Mouse (Mus musculus) hindbrain, postnatal 0 days (tissue): ENCODE data around the gene Cyth4. TPM values are rescaled to one million over a fixed set of nuclear protein-coding genes. Genes with fewer than 3 reads are reported as not detected.

Experiments used
- ATAC-seq: fragments of 200-750 bp; cut with Nextera tagmentation; 2 replicates; pipeline ENCODE4 v1.8.0; 2017; ENCODE audit warnings: mild to moderate bottlenecking, moderate TSS enrichment, moderate library complexity
- DNase-seq: peaks from one replicate; pipeline ENCODE4 v3.0.0-alpha.2; 2015; ENCODE audit warnings: low spot score
- H3K27ac ChIP-seq: fragments of 300-500 bp; sonication (generic); 2 replicates; pipeline ENCODE4 v1.5.1; 2014; ENCODE audit warnings: mild to moderate bottlenecking
- H3K27me3 ChIP-seq: fragments of 300-500 bp; sonication (generic); 2 replicates; pipeline ENCODE4 v1.6.1; 2014; ENCODE audit warnings: low read length, mixed read lengths; ENCODE audit not compliant: insufficient read depth
- H3K36me3 ChIP-seq: fragments of 300-500 bp; sonication (generic); 2 replicates; pipeline ENCODE4 v1.6.1; 2014; ENCODE audit warnings: low read length, mixed read lengths; ENCODE audit not compliant: insufficient read depth
- H3K4me1 ChIP-seq: fragments of 300-500 bp; sonication (generic); 2 replicates; pipeline ENCODE4 v1.6.1; 2014; ENCODE audit warnings: antibody characterized with exemption, low read length, mixed read lengths; ENCODE audit not compliant: insufficient read depth
- H3K4me2 ChIP-seq: fragments of 300-500 bp; sonication (generic); 2 replicates; pipeline ENCODE4 v1.6.1; 2014; ENCODE audit warnings: low read depth, mild to moderate bottlenecking, low read length, moderate library complexity, mixed read lengths
- H3K4me3 ChIP-seq: fragments of 300-500 bp; sonication (generic); 2 replicates; pipeline ENCODE4 v1.5.1; 2014; ENCODE audit warnings: low read length
- H3K9ac ChIP-seq: fragments of 300-500 bp; sonication (generic); replicated peaks from 2 replicates; pipeline ENCODE4 v1.6.1; 2014; ENCODE audit warnings: mild to moderate bottlenecking, low read length, moderate library complexity, mixed read lengths
- H3K9me3 ChIP-seq: fragments of 300-500 bp; sonication (generic); 2 replicates; pipeline ENCODE4 v1.6.1; 2016; ENCODE audit warnings: low read length, mixed read lengths
- CTCF ChIP-seq: IDR thresholded peaks from 2 replicates; pipeline ENCODE4 v1.5.1; 2016; ENCODE audit warnings: antibody characterized with exemption, control low read depth, low read depth
- WGBS: fragments of 180-500 bp; shearing (Covaris S2); extraction: QIAGEN DNeasy Blood & Tissue Kit; methylation state at CpG from one replicate; pipeline ENCODE4 v1.1.7; 2014; 5-methylcytosine and 5-hydroxymethylcytosine counted together
- polyA plus RNA-seq: library from polyadenylated mRNA; unstranded; fragments of >200 nt; fragmentation: Nextera tagmentation; extraction: Ambion mirVana; gene quantifications from 2 replicates; pipeline ENCODE4 v1.2.1, GENCODE M21; 2015
- total RNA-seq: library from RNA; depleted of rRNA; stranded (reverse); fragments of >200 nt; gene quantifications from 2 replicates; pipeline ENCODE4 v1.2.3, GENCODE M21; 2014

Gene Cyth4
- total and polyA plus RNA-seq, 2 experiments from 2014 or later: 5.7 to 6.8 TPM

GRCm38 (mm10) chr15:78610705-78611462 lies 14.0 kb downstream of the Cyth4 start:
- Histone ChIP-seq H3K4me1 (peaks cover 4% of the 10 kb centered on the region; the same call in 1 of the 2 replicates), H3K4me2 (no peak overlapping the region), H3K27ac (no peak overlapping the region), H3K36me3 (no peaks in the 10 kb centered on the region), H3K9me3 (no peaks in the 10 kb centered on the region), H3K9ac (no peak overlapping the region), H3K27me3 (no peaks in the 10 kb centered on the region), H3K4me3 (no peak overlapping the region)
- ATAC-seq (peak; percentile 50; the same call in 1 of the 2 replicates), DNase-seq (peak; percentile 52)
- 33% methylated on average over 12 of the region's 12 CpGs for WGBS
- TF ChIP-seq CTCF: no peak

- no peak for DNase-seq
- H3K36me3 ChIP-seq: no peaks in the 10 kb centered on the region
- 88% methylated on average over 7 of the region's 7 CpGs for WGBS
Observed at GRCm38 (mm10) chr15:78614536-78614935, 17.7 kb downstream of the Cyth4 start.

DNA sequence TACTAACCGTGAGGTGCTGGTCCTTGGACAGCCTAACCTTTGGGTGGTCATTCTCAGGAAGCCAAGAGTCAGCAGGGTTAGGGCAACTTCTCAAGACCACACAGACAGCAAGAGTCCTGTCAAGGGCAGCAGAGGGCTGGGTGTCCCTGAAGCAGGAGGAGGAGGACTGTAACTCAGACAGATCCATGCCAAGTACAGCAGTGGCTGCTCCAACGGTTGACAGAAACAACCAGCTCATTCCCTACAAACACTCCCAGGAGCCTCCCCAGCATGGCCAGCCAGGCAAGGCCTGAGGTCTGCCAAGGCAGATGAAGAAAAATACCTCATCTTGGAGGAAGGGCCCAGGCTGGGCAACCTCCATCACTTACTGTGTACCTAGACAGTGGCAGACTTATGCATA lies 20.1 kb downstream of the Cyth4 start:
- no peaks in the 10 kb centered on the region for H3K27me3 ChIP-seq
- no peak overlapping the region for H3K4me2 ChIP-seq
- TF ChIP-seq CTCF: no peak
- ATAC-seq: no peak
- H3K9ac ChIP-seq: no peak overlapping the region
- H3K27ac ChIP-seq: no peak overlapping the region
- H3K4me3 ChIP-seq: no peak overlapping the region
- no peaks in the 10 kb centered on the region for H3K9me3 ChIP-seq
- no peaks in the 10 kb centered on the region for H3K36me3 ChIP-seq
- H3K4me1 ChIP-seq: no peaks in the 10 kb centered on the region
- WGBS: 67% methylated on average over 2 of the region's 2 CpGs
- no peak for DNase-seq

More at GRCm38 (mm10) chr15:78614536-78614935, 17.7 kb downstream of the Cyth4 start:
- no peaks in the 10 kb centered on the region for H3K27me3 ChIP-seq
- H3K4me2 ChIP-seq: no peak overlapping the region
- peaks cover 4% of the 10 kb centered on the region; the same call in 1 of the 2 replicates for H3K4me1 ChIP-seq
- no peaks in the 10 kb centered on the region for H3K9me3 ChIP-seq
- TF ChIP-seq CTCF: no peak
- no peak overlapping the region for H3K4me3 ChIP-seq
- H3K9ac ChIP-seq: no peak overlapping the region
- no peak overlapping the region for H3K27ac ChIP-seq
- ATAC-seq: no peak

DNA sequence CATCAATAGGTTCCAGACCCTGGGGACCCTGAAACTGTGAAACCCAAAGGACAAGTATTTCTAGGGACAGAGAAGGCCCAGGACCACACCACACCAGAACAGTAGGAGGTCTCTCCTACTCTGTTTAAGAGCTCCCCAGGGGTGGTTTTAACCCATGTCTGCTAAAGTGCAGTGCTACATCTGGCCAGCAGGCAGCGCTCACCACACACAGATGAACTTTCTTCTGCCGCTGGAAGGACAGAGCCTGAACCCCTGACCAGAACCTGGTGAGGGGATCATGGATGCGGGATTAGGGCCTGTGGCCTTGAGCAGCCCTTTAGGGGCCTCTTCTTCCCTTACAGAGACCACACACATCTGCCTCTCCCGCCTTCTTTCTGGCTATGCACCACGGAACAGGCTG lies 26.6 kb downstream of the Cyth4 start:
- Histone ChIP-seq H3K9ac (no peak overlapping the region), H3K4me3 (no peak overlapping the region), H3K27ac (no peak overlapping the region), H3K4me1 (no peaks in the 10 kb centered on the region), H3K27me3 (no peaks in the 10 kb centered on the region), H3K4me2 (no peak overlapping the region), H3K9me3 (no peaks in the 10 kb centered on the region), H3K36me3 (no peaks in the 10 kb centered on the region)
- 16% methylated on average over 5 of the region's 5 CpGs for WGBS
- ATAC-seq (0 out of 2 replicates have a peak, but pooled peaks have one; percentile 25), DNase-seq (peak; percentile 85)
- peak; percentile 97 for TF ChIP-seq CTCF

DNA sequence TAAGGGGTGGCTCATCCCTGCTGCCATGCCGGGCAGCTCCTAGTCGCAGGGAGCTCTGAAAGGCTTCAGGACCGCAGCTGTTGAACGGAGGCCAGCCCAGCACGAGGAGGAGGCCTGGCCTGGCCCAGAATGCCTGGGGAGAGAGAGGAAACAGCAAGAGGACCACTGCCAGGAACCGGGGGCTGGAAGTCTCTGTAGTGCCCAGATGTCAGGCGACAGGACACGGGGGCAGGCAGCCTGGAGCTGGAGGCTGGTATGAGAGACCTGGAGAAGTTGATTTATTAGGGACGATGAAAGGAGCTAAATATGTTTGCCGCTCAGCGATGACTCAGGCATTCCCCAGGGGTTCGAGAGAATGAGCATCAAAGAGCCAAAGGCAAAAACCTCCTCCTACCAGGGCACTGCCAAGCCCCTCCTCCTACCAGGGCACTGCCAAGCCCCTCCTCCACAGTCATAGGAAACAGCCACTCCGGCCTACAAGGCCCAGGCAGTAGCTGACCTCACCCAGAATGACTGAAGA lies 27.6 kb downstream of the Cyth4 start:
- TF ChIP-seq CTCF: no peak
- H3K4me1 ChIP-seq: no peaks in the 10 kb centered on the region
- WGBS: 12% methylated on average over 13 of the region's 13 CpGs
- H3K4me2 ChIP-seq: no peak overlapping the region
- H3K27ac ChIP-seq: peak overlapping the region; percentile 3; the same call in 1 of the 2 replicates
- H3K9ac ChIP-seq: no peak overlapping the region
- peak; percentile 86 for DNase-seq
- H3K9me3 ChIP-seq: no peaks in the 10 kb centered on the region
- no peaks in the 10 kb centered on the region for H3K27me3 ChIP-seq
- H3K4me3 ChIP-seq: no peak overlapping the region
- peak; percentile 86 for ATAC-seq
- H3K36me3 ChIP-seq: no peaks in the 10 kb centered on the region

DNA sequence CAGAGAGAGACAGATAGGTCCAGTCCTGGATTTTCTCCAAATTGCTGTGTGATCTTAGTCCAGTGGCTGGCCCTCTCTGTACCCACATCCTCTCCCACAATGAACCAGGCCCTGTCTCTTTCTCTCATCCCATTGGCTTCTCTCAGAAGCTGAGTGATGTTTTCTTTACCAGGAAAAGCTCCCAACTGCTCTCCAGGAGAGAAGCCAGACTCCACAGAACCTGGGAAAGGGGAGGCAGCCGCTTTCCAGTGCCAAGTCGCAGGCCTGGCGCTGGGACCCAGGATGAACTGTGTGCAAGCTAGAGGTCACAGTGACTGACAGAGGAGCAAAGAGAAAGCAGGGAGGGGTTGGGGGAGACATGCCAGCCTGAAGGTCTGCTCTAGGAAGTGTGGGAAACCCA lies 28.1 kb downstream of the Cyth4 start:
- 44% methylated on average over 3 of the region's 3 CpGs for WGBS
- Histone ChIP-seq H3K4me2 (no peak overlapping the region), H3K9me3 (no peaks in the 10 kb centered on the region), H3K27me3 (no peaks in the 10 kb centered on the region), H3K4me1 (no peaks in the 10 kb centered on the region), H3K9ac (no peak overlapping the region), H3K27ac (peak overlapping the region; percentile 42; the same call in 1 of the 2 replicates), H3K36me3 (no peaks in the 10 kb centered on the region), H3K4me3 (no peak overlapping the region)
- DNase-seq: no peak
- TF ChIP-seq CTCF: no peak
- no peak for ATAC-seq

DNA sequence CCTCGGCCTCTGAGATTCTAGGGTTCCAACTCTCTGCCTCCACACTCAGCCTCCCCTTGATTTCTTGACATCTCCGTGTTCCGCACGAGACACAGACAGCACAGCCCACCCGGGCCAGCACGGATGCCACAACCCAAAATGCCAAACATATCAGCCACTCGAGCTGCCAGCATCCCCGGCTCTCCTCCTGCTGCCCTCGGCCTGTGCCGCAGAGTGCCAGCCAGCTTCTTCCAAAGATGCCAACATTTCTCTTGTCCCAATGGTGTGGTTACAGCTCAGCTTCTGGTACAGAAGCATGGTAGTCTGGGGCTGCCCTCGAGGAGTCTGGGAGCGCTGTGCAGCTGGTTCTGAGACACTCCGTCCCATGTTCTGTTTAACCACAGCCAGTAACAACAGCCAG lies 29.4 kb downstream of the Cyth4 start:
- Histone ChIP-seq H3K4me1 (no peaks in the 10 kb centered on the region), H3K27ac (no peak overlapping the region), H3K4me3 (no peak overlapping the region), H3K9ac (no peak overlapping the region), H3K4me2 (no peak overlapping the region), H3K9me3 (no peaks in the 10 kb centered on the region), H3K27me3 (no peaks in the 10 kb centered on the region), H3K36me3 (no peaks in the 10 kb centered on the region)
- WGBS: 72% methylated on average over 13 of the region's 13 CpGs
- TF ChIP-seq CTCF: no peak
- no peak for ATAC-seq
- no peak for DNase-seq
